Mouse (Mus musculus) limb, embryonic 14.5 days (tissue): ENCODE results near the gene Fxyd3. TPM values are rescaled to one million over a fixed set of nuclear protein-coding genes. Genes with fewer than 3 reads are reported as not detected.

ENCODE experiments used
- ATAC-seq: fragments of 200-750 bp; cut with Nextera tagmentation; 2 replicates; pipeline ENCODE4 v1.8.0; 2017; ENCODE audit warnings: low read depth, moderate number of reproducible peaks, moderate TSS enrichment; ENCODE audit not compliant: low FRiP score
- DNase-seq: peaks from one replicate; pipeline ENCODE4 v3.0.0-alpha.2; 2015; ENCODE audit warnings: low spot score
- H3K27ac ChIP-seq: fragments of 300-500 bp; sonication (generic); replicated peaks from 2 replicates; pipeline ENCODE4 v1.5.1; 2014; ENCODE audit warnings: low read depth, mild to moderate bottlenecking, low read length, moderate library complexity, mixed read lengths
- H3K27me3 ChIP-seq: fragments of 300-500 bp; sonication (generic); 2 replicates; pipeline ENCODE4 v1.6.1; 2014; ENCODE audit warnings: low read length, mixed read lengths; ENCODE audit not compliant: control insufficient read depth, insufficient read depth
- H3K36me3 ChIP-seq: fragments of 300-500 bp; sonication (generic); 2 replicates; pipeline ENCODE4 v1.6.1; 2014; ENCODE audit warnings: mild to moderate bottlenecking, low read length, moderate library complexity, mixed read lengths; ENCODE audit not compliant: control insufficient read depth, insufficient read depth
- H3K4me1 ChIP-seq: fragments of 300-500 bp; sonication (generic); 2 replicates; pipeline ENCODE4 v1.6.1; 2014; ENCODE audit warnings: antibody characterized with exemption, low read length, mixed read lengths; ENCODE audit not compliant: control insufficient read depth, insufficient read depth
- H3K4me2 ChIP-seq: fragments of 300-500 bp; sonication (generic); replicated peaks from 2 replicates; pipeline ENCODE4 v1.6.1; 2014; ENCODE audit warnings: low read depth, mild to moderate bottlenecking, low read length, moderate library complexity; ENCODE audit not compliant: severe bottlenecking
- H3K4me3 ChIP-seq: fragments of 300-500 bp; sonication (generic); replicated peaks from 2 replicates; pipeline ENCODE4 v1.5.1; 2014; ENCODE audit warnings: low read length
- H3K9ac ChIP-seq: fragments of 300-500 bp; sonication (generic); 2 replicates; pipeline ENCODE4 v1.6.1; 2014; ENCODE audit warnings: mild to moderate bottlenecking, low read depth, low read length, moderate library complexity; ENCODE audit not compliant: severe bottlenecking
- H3K9me3 ChIP-seq: fragments of 300-500 bp; sonication (generic); 2 replicates; pipeline ENCODE4 v1.6.1; 2016; ENCODE audit warnings: low read length; ENCODE audit not compliant: control insufficient read depth
- POLR2A ChIP-seq: fragments of 200-500 bp; IDR thresholded peaks from 2 replicates; pipeline ENCODE4 v1.8.0; 2012; ENCODE audit warnings: inconsistent platforms, mild to moderate bottlenecking, moderate library complexity, borderline replicate concordance; ENCODE audit not compliant: insufficient read depth, insufficient read length; ENCODE audit errors: extremely low read depth
- WGBS: fragments of 180-500 bp; shearing (Covaris S2); extraction: QIAGEN DNeasy Blood & Tissue Kit; methylation state at CpG from one replicate; pipeline ENCODE4 v1.1.7; 2014; 5-methylcytosine and 5-hydroxymethylcytosine counted together
- polyA plus RNA-seq, 2 experiments: library from polyadenylated mRNA; depleted of rRNA in 1 of 2; stranded (reverse) in 1 of 2; unstranded in 1 of 2; fragments of >200 nt; fragmentation: Nextera tagmentation in 1 of 2; extraction: Ambion mirVana in 1 of 2; gene quantifications; 2 replicates each; pipeline versions ENCODE4 v1.2.1 to v1.2.3; 2012 to 2014

Gene Fxyd3
- 39.8 and 45.9 TPM in 2 replicates for polyA plus RNA-seq (2012; rRNA removed)
- polyA plus RNA-seq (2014; fragmentation: Nextera tagmentation; extraction: Ambion mirVana) = 68.9 and 79.5 TPM in 2 replicates

- Histone ChIP-seq H3K9me3 (no peaks in the 10 kb centered on the region), H3K9ac (no peak within 1 kb of the TSS), H3K4me3 (no peak within 1 kb of the TSS; the same call in 1 of the 2 replicates), H3K36me3 (no peaks in the 10 kb centered on the region), H3K4me2 (0 out of 2 replicates have a peak within 1 kb of the TSS, but pooled peaks have one; percentile 19), H3K27me3 (no peaks in the 10 kb centered on the region), H3K27ac (peak within 1 kb of the TSS; percentile 61), H3K4me1 (peaks cover 11% of the 10 kb centered on the region; the same call in 1 of the 2 replicates)
- TF ChIP-seq POLR2A = no peak
- no peak for DNase-seq
- 24% methylated on average over 5 of the region's 5 CpGs for WGBS
- ATAC-seq = no peak
Measured at GRCm38 (mm10) chr7:31076492-31076891, at the start of gene Fxyd3. Gene Fxyd3 (minus strand): TSS chr7:31076704.

DNA sequence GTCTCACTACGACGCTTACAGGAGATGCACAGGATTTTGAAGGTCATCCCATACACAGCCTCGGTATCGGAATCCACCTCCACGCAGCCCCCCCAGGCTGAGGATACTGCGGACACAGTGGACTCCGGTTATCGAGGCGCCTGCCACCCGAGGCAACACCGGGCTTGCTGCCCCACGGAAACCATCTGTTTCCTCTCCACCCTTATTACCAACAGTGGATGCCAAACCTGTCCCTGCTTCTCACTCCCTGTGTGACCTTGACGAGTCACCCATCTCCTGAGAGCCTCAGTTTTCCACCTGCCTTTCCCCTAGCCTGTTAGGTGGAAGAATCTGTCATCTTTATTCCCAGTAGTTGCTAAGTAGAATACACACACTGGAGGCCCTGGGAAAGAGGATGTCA lies 48.6 kb upstream of the Fxyd3 start:
- no peak for DNase-seq
- H3K9ac ChIP-seq = no peak overlapping the region
- no peak overlapping the region for H3K27ac ChIP-seq
- no peak overlapping the region for H3K4me2 ChIP-seq
- no peaks in the 10 kb centered on the region for H3K9me3 ChIP-seq
- peaks cover 7% of the 10 kb centered on the region; the same call in 1 of the 2 replicates for H3K4me1 ChIP-seq
- H3K27me3 ChIP-seq = peaks cover 32% of the 10 kb centered on the region; the same call in 1 of the 2 replicates
- no peak for ATAC-seq
- whole genome bisulfite sequencing = 81% methylated on average over 13 of the region's 13 CpGs
- H3K4me3 ChIP-seq = peak overlapping the region; percentile 65; the same call in 1 of the 2 replicates
- H3K36me3 ChIP-seq = peaks cover 20% of the 10 kb centered on the region
- no peak for TF ChIP-seq POLR2A

GRCm38 (mm10) chr7:31124381-31124780 lies 47.9 kb upstream of the Fxyd3 start:
- Histone ChIP-seq H3K27ac (no peak overlapping the region), H3K9me3 (no peaks in the 10 kb centered on the region), H3K4me3 (no peak overlapping the region), H3K4me1 (peaks cover 7% of the 10 kb centered on the region; the same call in 1 of the 2 replicates), H3K27me3 (peaks cover 32% of the 10 kb centered on the region; the same call in 1 of the 2 replicates), H3K9ac (no peak overlapping the region), H3K4me2 (no peak overlapping the region), H3K36me3 (peaks cover 13% of the 10 kb centered on the region)
- WGBS = 88% methylated on average over 5 of the region's 5 CpGs
- DNase-seq (no peak), ATAC-seq (no peak)
- no peak for TF ChIP-seq POLR2A

DNA sequence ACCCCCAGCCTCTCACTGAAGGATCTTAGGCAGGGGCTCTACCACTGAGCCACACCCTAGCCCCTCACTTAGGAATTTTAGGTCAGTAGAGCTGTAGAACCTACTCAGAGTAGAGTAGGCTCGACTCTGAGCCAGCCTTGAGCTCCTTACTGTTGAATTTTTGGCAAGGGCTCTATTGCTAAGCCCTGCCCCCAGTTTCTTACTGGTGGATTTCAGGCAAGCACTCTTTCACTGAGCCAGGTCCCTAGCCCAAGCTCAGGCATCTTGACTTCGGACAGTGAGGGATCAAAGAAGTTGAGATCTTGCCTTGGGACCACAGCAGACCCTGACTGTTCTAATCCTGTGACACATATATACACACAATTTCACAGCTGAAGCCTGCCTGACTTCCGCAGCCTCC lies 47.2 kb upstream of the Fxyd3 start:
- peaks cover 7% of the 10 kb centered on the region; the same call in 1 of the 2 replicates for H3K4me1 ChIP-seq
- ATAC-seq = no peak
- no peak overlapping the region for H3K27ac ChIP-seq
- H3K36me3 ChIP-seq = 0 out of 2 replicates have a peak, but pooled peaks cover 6% of the 10 kb centered on the region
- peaks cover 32% of the 10 kb centered on the region; the same call in 1 of the 2 replicates for H3K27me3 ChIP-seq
- no peak for TF ChIP-seq POLR2A
- DNase-seq = no peak
- no peak overlapping the region for H3K4me2 ChIP-seq
- 86% methylated on average over 3 of the region's 3 CpGs for WGBS
- no peaks in the 10 kb centered on the region for H3K9me3 ChIP-seq
- no peak overlapping the region for H3K4me3 ChIP-seq
- H3K9ac ChIP-seq = no peak overlapping the region

DNA sequence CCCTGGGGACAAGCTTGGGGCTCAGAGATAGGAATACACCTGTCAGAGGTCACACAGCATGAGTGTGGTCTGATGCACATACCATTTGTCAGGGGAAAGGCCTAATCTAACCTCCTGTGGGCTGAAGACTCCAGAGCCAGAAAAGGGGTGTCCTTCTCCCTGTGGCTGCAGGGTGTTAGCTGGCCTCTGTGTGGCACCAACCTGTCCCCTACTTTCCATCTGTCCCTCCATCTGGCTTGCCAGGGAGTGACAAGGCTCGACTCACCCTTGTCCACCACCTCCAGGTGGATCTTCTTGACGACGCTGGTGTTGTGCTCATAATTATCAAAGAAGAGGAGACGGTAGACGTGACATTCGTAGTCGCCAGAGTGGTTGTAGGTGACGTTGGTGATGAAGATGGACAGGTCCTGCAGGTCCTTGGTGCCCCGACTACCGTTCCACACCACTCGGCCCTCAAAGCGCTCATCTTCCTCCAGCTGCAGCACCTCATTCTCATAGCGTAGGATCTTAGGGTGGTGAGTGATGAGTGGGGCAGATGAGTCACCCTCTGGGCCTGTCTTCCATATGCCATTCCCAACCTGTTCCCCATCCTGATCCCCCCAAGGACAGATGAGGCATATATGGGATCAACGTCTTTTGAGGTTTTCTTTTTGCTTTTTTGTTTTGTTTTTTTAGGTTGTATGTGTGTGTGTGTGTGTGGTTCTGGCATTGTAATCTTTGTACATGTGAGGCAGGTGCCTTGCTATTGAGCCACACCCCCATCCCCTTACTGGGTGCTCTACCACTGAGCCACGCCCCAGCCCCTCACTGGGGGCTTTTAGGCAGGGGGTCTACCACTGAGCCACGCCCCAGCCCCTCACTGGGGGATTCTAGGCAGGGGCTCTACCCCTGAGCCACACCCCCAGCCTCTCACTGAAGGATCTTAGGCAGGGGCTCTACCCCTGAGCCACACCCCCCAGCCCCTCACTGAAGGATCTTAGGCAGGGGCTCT lies 46.4 kb upstream of the Fxyd3 start:
- Histone ChIP-seq H3K9ac (no peak overlapping the region), H3K4me1 (peaks cover 7% of the 10 kb centered on the region; the same call in 1 of the 2 replicates), H3K9me3 (no peaks in the 10 kb centered on the region), H3K4me2 (no peak overlapping the region), H3K4me3 (no peak overlapping the region), H3K27ac (no peak overlapping the region), H3K27me3 (peaks cover 25% of the 10 kb centered on the region; the same call in 1 of the 2 replicates), H3K36me3 (no peaks in the 10 kb centered on the region)
- WGBS = 85% methylated on average over 16 of the region's 16 CpGs
- ATAC-seq (no peak), DNase-seq (no peak)
- TF ChIP-seq POLR2A = no peak
